Mouse (Mus musculus) lung, embryonic 14.5 days (tissue): ENCODE measurements around the gene Hist1h3i. TPM values are rescaled to one million over a fixed set of nuclear protein-coding genes. Genes with fewer than 3 reads are reported as not detected.
A peak's percentile ranks its signal among the peaks of the same experiment; 100 is the strongest.

Experiments used
- ATAC-seq: fragments of 200-750 bp; cut with Nextera tagmentation; 2 replicates; pipeline ENCODE4 v1.8.0; 2017; ENCODE audit warnings: mild to moderate bottlenecking, moderate TSS enrichment, moderate library complexity; ENCODE audit not compliant: insufficient read depth
- DNase-seq: peaks from one replicate; pipeline ENCODE4 v3.0.0-alpha.2; 2015
- H3K27ac ChIP-seq: fragments of 300-500 bp; sonication (generic); 2 replicates; pipeline ENCODE4 v1.5.1; 2014; ENCODE audit warnings: low read depth, mild to moderate bottlenecking, moderate library complexity
- H3K27me3 ChIP-seq: fragments of 300-500 bp; sonication (generic); 2 replicates; pipeline ENCODE4 v1.6.1; 2014; ENCODE audit warnings: low read length, control low read depth; ENCODE audit not compliant: insufficient read depth
- H3K36me3 ChIP-seq: fragments of 300-500 bp; sonication (generic); 2 replicates; pipeline ENCODE4 v1.6.1; 2014; ENCODE audit warnings: control low read depth; ENCODE audit not compliant: insufficient read depth
- H3K4me1 ChIP-seq: fragments of 300-500 bp; sonication (generic); 2 replicates; pipeline ENCODE4 v1.6.1; 2014; ENCODE audit warnings: antibody characterized with exemption, control low read depth; ENCODE audit not compliant: insufficient read depth
- H3K4me2 ChIP-seq: fragments of 300-500 bp; sonication (generic); 2 replicates; pipeline ENCODE4 v1.6.1; 2014; ENCODE audit warnings: mild to moderate bottlenecking
- H3K4me3 ChIP-seq: fragments of 300-500 bp; sonication (generic); 2 replicates; pipeline ENCODE4 v1.5.1; 2014; ENCODE audit warnings: low read depth, low read length
- H3K9ac ChIP-seq: fragments of 300-500 bp; sonication (generic); 2 replicates; pipeline ENCODE4 v1.6.1; 2014
- H3K9me3 ChIP-seq: fragments of 300-500 bp; sonication (generic); 2 replicates; pipeline ENCODE4 v1.6.1; 2016; ENCODE audit warnings: low read depth, low read length, control low read depth
- CTCF ChIP-seq: IDR thresholded peaks from 2 replicates; pipeline ENCODE4 v1.5.1; 2016; ENCODE audit warnings: antibody characterized with exemption, low read depth
- WGBS: fragments of 180-500 bp; shearing (Covaris S2); extraction: QIAGEN DNeasy Blood & Tissue Kit; methylation state at CpG from one replicate; pipeline ENCODE4 v1.1.7; 2014; 5-methylcytosine and 5-hydroxymethylcytosine counted together
- microRNA-seq: library from miRNA; unstranded; fragments of <30 nt; microRNA quantifications from one replicate; pipeline ENCODE4, GENCODE M21; 2016; ENCODE audit warnings: borderline number of aligned reads
- polyA plus RNA-seq: library from polyadenylated mRNA; unstranded; fragments of >200 nt; fragmentation: Nextera tagmentation; extraction: Ambion mirVana; gene quantifications from 2 replicates; pipeline ENCODE4 v1.2.1, GENCODE M21; 2014

Hist1h3i gene
- polyA plus RNA-seq, 1 experiment from 2014 or later = 252 TPM

- H3K27me3 ChIP-seq = no peaks in the 10 kb centered on the region
- peak overlapping the region; percentile 52 for H3K4me3 ChIP-seq
- H3K27ac ChIP-seq = peak overlapping the region; percentile 99
- H3K9ac ChIP-seq = peak overlapping the region; percentile 77
- peak; percentile 98 for DNase-seq
- H3K4me1 ChIP-seq = no peaks in the 10 kb centered on the region
- H3K9me3 ChIP-seq = no peaks in the 10 kb centered on the region
- WGBS = under 1% methylated on average over 21 of the region's 21 CpGs
- H3K4me2 ChIP-seq = peak overlapping the region; percentile 74
- ATAC-seq = peak; percentile 82
- no peaks in the 10 kb centered on the region for H3K36me3 ChIP-seq
- peak; percentile 89 for TF ChIP-seq CTCF
These were observed 48.9 kb downstream of the Hist1h3i start for GRCm38 (mm10) chr13:21734010-21734905.

- Histone ChIP-seq H3K36me3 (no peaks in the 10 kb centered on the region), H3K4me3 (no peak overlapping the region), H3K4me1 (no peaks in the 10 kb centered on the region), H3K27ac (peak overlapping the region; percentile 99), H3K27me3 (no peaks in the 10 kb centered on the region), H3K9me3 (no peaks in the 10 kb centered on the region), H3K9ac (no peak overlapping the region), H3K4me2 (no peak overlapping the region)
- no peak; the same call in 1 of the 2 replicates for ATAC-seq
- peak; percentile 42 for DNase-seq
- no peak; the same call in 1 of the 2 replicates for TF ChIP-seq CTCF
- WGBS = 71% methylated on average over 5 of the region's 5 CpGs
These were observed 49.7 kb downstream of the Hist1h3i start for GRCm38 (mm10) chr13:21733466-21733865.

Small RNAs within 50 kb of the gene (microRNA-seq; reads per million reads assigned to microRNA genes)
- not detected for gene Gm19658
- gene Gm44346 = not detected
- not detected for gene Gm44454
- gene Gm44466 = not detected

Other genes with a start within 250 kb of the Hist1h3i start
- 0.14 and 0.41 TPM in 2 replicates for gene Olfr1366, start 240.6 kb downstream of the Hist1h3i start, polyA plus RNA-seq
- 0.09 TPM in 1 of 2 replicates, not detected in the other for gene Olfr1535, start 223.5 kb downstream of the Hist1h3i start, polyA plus RNA-seq
- not detected in 2 replicates for gene Olfr1364, start 201.6 kb downstream of the Hist1h3i start, polyA plus RNA-seq
- not detected in 2 replicates for gene Olfr1362, start 169.3 kb downstream of the Hist1h3i start, polyA plus RNA-seq
- gene Olfr11, start 140.9 kb downstream of the Hist1h3i start, polyA plus RNA-seq = not detected in 2 replicates
- gene Olfr1361, start 120.0 kb downstream of the Hist1h3i start, polyA plus RNA-seq = not detected in 2 replicates
- not detected in 2 replicates for gene Olfr1360, start 106.0 kb downstream of the Hist1h3i start, polyA plus RNA-seq
- gene Olfr1359, start 85.3 kb downstream of the Hist1h3i start, polyA plus RNA-seq = not detected in 2 replicates
- gene Hist1h2bl, start 67.2 kb downstream of the Hist1h3i start, polyA plus RNA-seq = 3.8 and 6.9 TPM in 2 replicates
- 40.4 and 42.9 TPM in 2 replicates for gene Hist1h2ai, start 66.9 kb downstream of the Hist1h3i start, polyA plus RNA-seq
- gene Hist1h3h, start 65.7 kb downstream of the Hist1h3i start, polyA plus RNA-seq = 13.9 and 23.8 TPM in 2 replicates
- 4.9 and 8.0 TPM in 2 replicates for gene Hist1h2bm, start 61.3 kb downstream of the Hist1h3i start, polyA plus RNA-seq
- gene Hist1h4j, start 48.3 kb downstream of the Hist1h3i start, polyA plus RNA-seq = 0.96 and 2.2 TPM in 2 replicates
- 6.4 and 8.8 TPM in 2 replicates for gene Hist1h4k, start 32.9 kb downstream of the Hist1h3i start, polyA plus RNA-seq
- 16.8 and 20.4 TPM in 2 replicates for gene Hist1h2ak, start 29.5 kb downstream of the Hist1h3i start, polyA plus RNA-seq
- 2.0 and 3.1 TPM in 2 replicates for gene Hist1h2bn, start 29.2 kb downstream of the Hist1h3i start, polyA plus RNA-seq
- gene Hist1h1b, start 2.7 kb downstream of the Hist1h3i start, polyA plus RNA-seq = 18.5 and 19.7 TPM in 2 replicates
- 7.2 and 8.9 TPM in 2 replicates for gene Hist1h2an, start 3.8 kb upstream of the Hist1h3i start, polyA plus RNA-seq
- 2.0 and 3.4 TPM in 2 replicates for gene Hist1h2bp, start 4.1 kb upstream of the Hist1h3i start, polyA plus RNA-seq
- gene Hist1h2bq, start 26.8 kb upstream of the Hist1h3i start, polyA plus RNA-seq = 24.4 and 25.8 TPM in 2 replicates
- gene Hist1h2ao, start 27.1 kb upstream of the Hist1h3i start, polyA plus RNA-seq = 1.9 TPM in 1 of 2 replicates, not detected in the other
- gene Hist1h4m, start 28.4 kb upstream of the Hist1h3i start, polyA plus RNA-seq = not detected in 2 replicates
- gene Hist1h4n, start 48.8 kb upstream of the Hist1h3i start, polyA plus RNA-seq = 31.8 and 32.5 TPM in 2 replicates
- 5,437 and 5,439 TPM in 2 replicates for gene Hist1h2ap, start 50.1 kb upstream of the Hist1h3i start, polyA plus RNA-seq
- 26.4 and 28.5 TPM in 2 replicates for gene Hist1h2br, start 50.4 kb upstream of the Hist1h3i start, polyA plus RNA-seq
- gene Zfp184, start 161.7 kb upstream of the Hist1h3i start, polyA plus RNA-seq = 16.0 and 16.4 TPM in 2 replicates
- gene Pom121l2, start 197.8 kb upstream of the Hist1h3i start, polyA plus RNA-seq = 0.12 and 0.26 TPM in 2 replicates
- 1.6 and 2.0 TPM in 2 replicates for gene Prss16, start 226.4 kb upstream of the Hist1h3i start, polyA plus RNA-seq